Mouse (Mus musculus): Measurements from ENCODE around the gene Cfap65. TPM values are rescaled to one million over a fixed set of nuclear protein-coding genes. Genes with fewer than 3 reads are reported as not detected.
A peak's percentile ranks its signal among the peaks of the same experiment; 100 is the strongest.

Gene Cfap65
- polyA plus RNA-seq, 1 experiment from 2014 or later: 0.08 TPM

DNA sequence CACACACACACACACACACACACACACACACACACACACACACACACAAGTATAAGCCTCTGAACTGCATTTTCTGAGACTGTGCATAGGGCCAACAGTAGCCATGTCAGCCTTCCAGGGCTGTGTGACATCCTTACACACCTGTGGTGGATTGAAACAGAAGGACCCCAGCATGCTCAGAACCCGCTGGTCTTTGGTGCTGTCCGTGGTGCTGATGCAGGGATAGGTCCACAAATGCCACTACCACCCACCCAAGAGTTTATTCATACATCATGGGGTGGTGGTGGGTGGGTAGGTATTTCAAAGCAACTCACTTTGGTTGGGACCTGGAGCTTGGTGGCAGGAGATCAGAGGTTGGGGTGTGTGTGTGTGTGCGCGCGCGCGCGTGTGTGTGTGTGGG is 43.9 kb downstream of the Cfap65 start:
- ATAC-seq (ENCODE audit: low FRiP score, low read depth): no peak
- 4% methylated on average over 2 of the region's 8 CpGs for WGBS
- H3K36me3 ChIP-seq: no peaks in the 10 kb centered on the region
- no peak overlapping the region for H3K27ac ChIP-seq
- peaks cover 10% of the 10 kb centered on the region for H3K4me1 ChIP-seq
- H3K4me2 ChIP-seq (replicated peaks): no peak overlapping the region
- no peak overlapping the region for H3K4me3 ChIP-seq
- no peak overlapping the region for H3K9ac ChIP-seq
- no peaks in the 10 kb centered on the region for H3K9me3 ChIP-seq
- peaks cover 96% of the 10 kb centered on the region for H3K27me3 ChIP-seq (replicated peaks)

DNA sequence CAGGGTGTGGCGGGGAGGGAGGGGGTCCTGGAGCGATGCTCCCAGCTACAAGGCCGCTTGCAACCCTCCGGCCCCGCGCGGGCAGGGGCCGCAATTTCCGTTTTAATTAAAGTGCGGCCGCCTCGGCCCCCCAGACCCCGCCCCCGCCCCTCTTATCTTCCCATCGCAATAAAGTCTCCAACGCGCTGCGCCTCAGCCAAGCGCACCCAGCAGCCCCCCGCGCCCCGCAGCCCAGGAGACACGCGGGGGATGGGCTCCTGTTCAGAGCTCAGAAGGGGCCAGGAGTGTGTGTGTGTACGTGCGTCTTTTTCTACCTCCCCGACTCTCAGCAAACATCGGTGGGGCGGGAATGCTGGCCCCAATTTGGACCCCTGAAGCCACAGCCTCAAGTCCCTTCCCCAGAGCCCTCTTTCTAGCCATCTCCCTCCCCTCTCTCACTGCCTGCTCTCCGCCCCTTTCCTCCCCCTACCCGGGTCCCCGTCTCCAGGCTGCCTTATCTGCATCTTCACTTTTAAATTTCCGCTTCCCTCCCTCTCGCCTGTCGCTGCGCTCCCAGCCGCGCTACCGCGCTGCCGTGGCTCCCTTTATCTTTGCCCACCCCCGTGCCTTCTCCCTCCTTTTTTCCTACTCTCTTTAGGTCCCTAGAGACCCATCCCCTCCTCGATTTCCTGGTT is 49.9 kb downstream of the Cfap65 start, which contains the start of gene Fev:
Gene Fev (minus strand): TSS at position 51 of the 674 bp plus-strand sequence.
- Histone ChIP-seq H3K4me2 (replicated peaks) (peak within 1 kb of the TSS; percentile 46), H3K4me1 (peaks cover 24% of the 10 kb centered on the region), H3K27me3 (replicated peaks) (peaks cover 97% of the 10 kb centered on the region), H3K27ac (no peak within 1 kb of the TSS), H3K36me3 (no peaks in the 10 kb centered on the region), H3K4me3 (peak within 1 kb of the TSS; percentile 15; the same call in 1 of the 2 replicates), H3K9me3 (no peaks in the 10 kb centered on the region), H3K9ac (no peak within 1 kb of the TSS)
- WGBS: 1% methylated on average over 43 of the region's 43 CpGs
- ATAC-seq (ENCODE audit: low FRiP score, low read depth): no peak

DNA sequence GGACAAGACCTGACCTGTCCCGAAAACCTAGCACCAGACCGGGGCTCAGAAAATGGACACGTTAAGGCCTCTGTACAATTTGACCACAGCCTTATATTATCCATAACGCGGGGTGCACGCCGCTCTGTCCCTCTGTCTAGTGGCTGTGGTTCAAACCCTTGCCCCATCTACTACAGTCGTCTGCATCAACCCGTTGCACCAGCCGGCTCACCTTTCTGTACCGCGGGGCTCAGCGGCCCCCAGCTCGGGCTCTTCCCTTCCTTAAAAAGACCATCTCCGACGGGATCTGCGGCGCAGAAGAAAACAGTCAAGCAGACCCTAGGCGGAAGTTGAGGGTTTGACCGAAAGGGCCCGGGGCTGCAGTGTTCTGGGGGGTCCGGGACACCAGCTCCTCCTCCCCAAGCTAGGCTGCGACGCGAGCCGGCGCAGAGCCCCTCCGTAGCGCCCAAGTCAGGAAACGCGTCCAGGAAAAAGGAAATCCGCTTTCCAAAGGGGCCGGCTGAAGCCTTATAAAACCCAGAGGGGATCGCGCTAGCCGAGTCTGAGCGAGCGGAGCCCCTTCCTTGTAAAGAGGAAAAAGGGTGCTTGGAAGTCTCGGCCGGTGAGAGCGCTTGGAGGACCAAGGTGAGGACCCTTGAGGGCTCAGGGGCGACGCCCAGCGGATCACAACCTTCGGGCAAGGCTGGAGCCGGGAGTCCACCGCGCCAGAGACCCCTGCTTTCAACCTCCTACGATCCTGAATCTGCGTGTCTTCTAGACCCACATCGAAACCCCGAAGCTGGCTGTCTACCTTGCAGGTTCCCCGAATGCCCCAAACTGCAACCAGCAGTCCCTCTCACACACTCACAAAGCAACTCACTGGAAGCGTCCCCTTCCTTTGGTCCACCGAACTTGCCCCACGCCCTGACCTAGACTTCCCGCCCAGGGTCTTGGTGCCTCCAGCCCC is 50.9 kb downstream of the Cfap65 start:
- Histone ChIP-seq H3K27me3 (replicated peaks) (peaks cover 95% of the 10 kb centered on the region), H3K4me3 (peak overlapping the region; percentile 15; the same call in 1 of the 2 replicates), H3K36me3 (no peaks in the 10 kb centered on the region), H3K9me3 (no peaks in the 10 kb centered on the region), H3K9ac (no peak overlapping the region), H3K4me2 (replicated peaks) (peak overlapping the region; percentile 46), H3K4me1 (peaks cover 24% of the 10 kb centered on the region), H3K27ac (no peak overlapping the region)
- ATAC-seq (ENCODE audit: low FRiP score, low read depth): no peak
- WGBS: under 1% methylated on average over 57 of the region's 57 CpGs

DNA sequence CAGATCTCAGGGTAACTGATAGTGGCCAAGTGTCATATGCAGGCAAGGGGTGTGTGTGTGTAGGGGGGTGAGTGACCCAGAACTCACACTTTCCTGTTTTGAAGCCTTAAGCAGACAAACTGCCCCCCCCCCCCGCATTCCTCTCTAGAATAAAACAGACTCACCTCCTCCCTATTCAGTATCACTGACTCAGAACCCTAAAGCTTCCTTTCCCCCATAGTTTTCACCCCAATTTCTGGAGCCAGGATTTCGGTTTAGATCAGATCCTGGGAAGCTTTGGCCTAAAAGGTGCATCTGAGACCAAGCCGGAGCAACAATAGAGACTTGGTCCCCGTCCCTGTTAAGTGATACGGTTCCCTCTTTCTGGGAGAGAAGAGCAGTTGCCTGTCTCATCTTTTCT is 52.0 kb downstream of the Cfap65 start:
- no peaks in the 10 kb centered on the region for H3K9me3 ChIP-seq
- H3K27ac ChIP-seq: no peak overlapping the region
- H3K4me3 ChIP-seq: no peak overlapping the region
- peaks cover 24% of the 10 kb centered on the region for H3K4me1 ChIP-seq
- H3K36me3 ChIP-seq: no peaks in the 10 kb centered on the region
- H3K4me2 ChIP-seq (replicated peaks): no peak overlapping the region
- ATAC-seq (ENCODE audit: low FRiP score, low read depth): no peak
- WGBS: 1% methylated on average over 5 of the region's 5 CpGs
- H3K27me3 ChIP-seq (replicated peaks): peaks cover 97% of the 10 kb centered on the region
- no peak overlapping the region for H3K9ac ChIP-seq

DNA sequence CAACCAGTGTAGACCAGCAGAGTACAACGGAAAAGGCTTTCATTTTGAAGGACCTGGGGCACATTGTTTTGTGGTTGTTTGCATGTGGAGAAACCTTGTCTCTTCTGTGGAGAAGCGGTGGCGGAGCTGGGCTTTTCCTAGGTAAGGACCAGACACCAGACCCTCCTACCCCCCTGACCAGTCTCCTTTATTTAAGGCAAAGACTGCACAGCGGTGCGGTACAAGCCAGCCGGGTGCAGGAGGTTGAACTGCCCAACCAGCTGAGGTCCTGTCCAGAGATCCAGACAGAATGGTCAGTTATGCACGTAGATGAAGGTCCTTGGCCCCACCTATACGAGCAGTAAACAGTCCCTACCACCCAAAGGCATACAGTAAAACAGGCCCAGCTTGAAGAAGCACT is 52.6 kb downstream of the Cfap65 start:
- no peaks in the 10 kb centered on the region for H3K9me3 ChIP-seq
- no peaks in the 10 kb centered on the region for H3K36me3 ChIP-seq
- WGBS: 1% methylated on average over 8 of the region's 8 CpGs
- H3K9ac ChIP-seq: no peak overlapping the region
- H3K4me1 ChIP-seq: peaks cover 24% of the 10 kb centered on the region
- H3K4me3 ChIP-seq: no peak overlapping the region; the same call in 1 of the 2 replicates
- H3K27me3 ChIP-seq (replicated peaks): peaks cover 93% of the 10 kb centered on the region
- peak overlapping the region; percentile 66; the same call in 1 of the 2 replicates for H3K4me2 ChIP-seq (replicated peaks)
- ATAC-seq (ENCODE audit: low FRiP score, low read depth): no peak
- no peak overlapping the region for H3K27ac ChIP-seq

DNA sequence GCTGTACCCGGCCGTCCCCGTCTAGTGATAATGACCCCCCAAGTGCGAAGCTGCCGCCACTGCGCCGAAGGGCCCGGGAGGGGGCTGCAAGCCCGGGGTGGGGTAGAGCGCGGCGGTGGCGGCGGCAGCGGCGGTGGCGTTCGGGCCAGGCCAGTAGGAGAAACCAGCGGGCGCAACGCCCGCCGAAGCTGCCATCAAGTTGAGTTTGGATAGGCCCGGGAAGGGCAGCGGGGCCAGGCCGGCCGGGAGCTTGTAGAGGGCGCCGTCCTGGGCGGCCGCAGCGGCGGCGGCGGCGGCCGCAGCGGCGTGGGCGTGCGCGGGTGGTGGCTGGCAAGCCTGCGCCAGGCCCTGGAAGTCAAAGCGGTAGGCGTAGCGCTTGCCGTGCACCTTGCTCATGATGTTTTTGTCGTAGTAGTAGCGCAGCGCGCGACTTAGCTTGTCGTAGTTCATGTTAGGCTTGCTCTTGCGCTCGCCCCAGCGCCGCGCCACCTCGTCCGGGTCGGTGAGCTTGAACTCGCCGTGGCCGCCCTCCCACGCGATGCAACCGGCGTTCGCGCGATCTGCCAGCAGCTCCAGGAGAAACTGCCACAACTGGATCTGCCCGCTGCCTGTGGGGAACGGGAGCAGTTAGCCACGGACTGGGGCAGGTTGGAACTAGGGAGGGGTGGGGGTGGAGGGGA is 53.2 kb downstream of the Cfap65 start:
- no peak for ATAC-seq (ENCODE audit: low FRiP score, low read depth)
- peak overlapping the region; percentile 38; the same call in 1 of the 2 replicates for H3K9ac ChIP-seq
- peak overlapping the region; percentile 31 for H3K4me3 ChIP-seq
- H3K9me3 ChIP-seq: no peaks in the 10 kb centered on the region
- peak overlapping the region; percentile 66 for H3K4me2 ChIP-seq (replicated peaks)
- H3K4me1 ChIP-seq: peaks cover 24% of the 10 kb centered on the region
- no peak overlapping the region for H3K27ac ChIP-seq
- WGBS: 1% methylated on average over 74 of the region's 74 CpGs
- no peaks in the 10 kb centered on the region for H3K36me3 ChIP-seq
- H3K27me3 ChIP-seq (replicated peaks): peaks cover 87% of the 10 kb centered on the region

DNA sequence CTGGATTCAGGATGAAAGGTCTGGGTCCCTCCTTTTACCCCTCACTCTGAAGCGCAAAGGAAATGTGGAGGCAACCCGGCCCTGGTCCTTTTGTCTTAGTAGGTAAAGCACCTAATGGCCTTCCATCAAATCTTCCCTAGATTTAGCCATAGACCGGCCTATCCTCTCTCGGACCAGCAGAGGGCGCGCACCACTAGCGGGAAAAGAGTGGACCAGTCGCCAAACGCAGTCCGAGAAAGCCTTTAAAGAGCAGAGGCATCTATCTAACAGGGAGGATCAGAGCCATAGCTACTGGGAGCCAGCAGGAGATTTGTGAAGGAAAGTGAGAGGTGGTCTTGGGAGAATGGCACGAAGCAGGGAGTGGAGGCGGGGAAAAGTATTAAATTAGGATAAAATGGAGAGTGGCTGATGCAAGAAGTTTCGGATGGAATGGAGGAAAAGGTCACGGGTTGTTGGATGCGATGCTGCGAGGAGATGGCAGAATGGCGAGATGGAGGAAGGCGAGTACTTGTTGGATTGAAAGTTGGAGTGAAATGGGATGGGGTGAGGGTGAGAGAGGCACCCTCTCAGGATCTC is 54.5 kb downstream of the Cfap65 start:
- Histone ChIP-seq H3K36me3 (no peaks in the 10 kb centered on the region), H3K4me1 (peaks cover 24% of the 10 kb centered on the region), H3K4me2 (replicated peaks) (no peak overlapping the region), H3K27ac (no peak overlapping the region), H3K27me3 (replicated peaks) (peaks cover 74% of the 10 kb centered on the region), H3K9me3 (no peaks in the 10 kb centered on the region), H3K4me3 (no peak overlapping the region), H3K9ac (no peak overlapping the region)
- no peak for ATAC-seq (ENCODE audit: low FRiP score, low read depth)
- 3% methylated on average over 18 of the region's 18 CpGs for WGBS

DNA sequence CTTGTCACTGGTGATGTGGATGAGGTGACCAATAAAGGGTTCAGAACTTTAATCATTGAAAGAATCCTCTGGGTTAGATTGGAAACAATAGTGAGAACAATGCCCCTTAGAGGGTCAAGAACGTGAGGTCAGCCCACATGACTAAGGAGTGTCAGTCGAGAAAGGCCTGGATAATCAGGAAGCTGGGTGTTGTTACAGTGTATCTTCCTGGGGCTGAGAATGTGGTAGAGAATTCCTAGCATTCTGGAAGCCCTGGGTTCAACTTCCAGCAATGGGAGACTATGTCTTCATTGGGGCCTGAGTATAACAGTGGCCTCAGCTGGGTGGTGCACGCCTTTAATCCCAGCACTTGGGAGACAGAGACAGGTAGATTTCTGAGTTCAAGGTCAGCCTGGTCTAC is 58.2 kb downstream of the Cfap65 start:
- Histone ChIP-seq H3K27ac (no peak overlapping the region), H3K9me3 (no peaks in the 10 kb centered on the region), H3K4me1 (peaks cover 4% of the 10 kb centered on the region), H3K4me3 (no peak overlapping the region), H3K27me3 (replicated peaks) (peaks cover 37% of the 10 kb centered on the region), H3K4me2 (replicated peaks) (no peak overlapping the region), H3K9ac (no peak overlapping the region), H3K36me3 (no peaks in the 10 kb centered on the region)
- no peak for ATAC-seq (ENCODE audit: low FRiP score, low read depth)
- WGBS: 70% methylated on average over 3 of the region's 3 CpGs

DNA sequence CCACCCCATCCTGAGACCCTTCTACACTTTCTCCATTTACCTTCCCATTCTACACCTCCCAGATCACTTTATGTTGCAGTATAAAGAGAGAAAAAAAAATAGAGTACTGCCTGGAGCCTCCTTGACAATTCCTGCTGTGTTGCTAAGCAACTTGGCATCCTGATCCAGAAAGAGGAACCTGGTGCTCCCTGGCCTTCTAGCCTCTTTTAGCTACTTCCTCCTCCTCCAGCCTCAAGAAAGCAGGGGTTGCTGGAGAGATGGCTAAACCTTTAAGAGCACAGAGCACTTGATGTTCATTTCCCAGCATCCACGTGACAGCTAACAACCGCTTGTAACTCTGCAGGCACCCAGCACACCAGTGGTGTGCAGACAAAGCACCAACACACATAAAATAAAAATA is 63.2 kb downstream of the Cfap65 start:
- H3K4me3 ChIP-seq: no peak overlapping the region
- no peak overlapping the region for H3K4me2 ChIP-seq (replicated peaks)
- H3K4me1 ChIP-seq: no peaks in the 10 kb centered on the region
- no peak overlapping the region for H3K27ac ChIP-seq
- WGBS: 65% methylated on average over 2 of the region's 2 CpGs
- 0 out of 2 replicates have a peak, but pooled peaks cover 4% of the 10 kb centered on the region for H3K27me3 ChIP-seq (replicated peaks)
- no peak for ATAC-seq (ENCODE audit: low FRiP score, low read depth)
- H3K9me3 ChIP-seq: no peaks in the 10 kb centered on the region
- H3K36me3 ChIP-seq: no peaks in the 10 kb centered on the region
- H3K9ac ChIP-seq: no peak overlapping the region

DNA sequence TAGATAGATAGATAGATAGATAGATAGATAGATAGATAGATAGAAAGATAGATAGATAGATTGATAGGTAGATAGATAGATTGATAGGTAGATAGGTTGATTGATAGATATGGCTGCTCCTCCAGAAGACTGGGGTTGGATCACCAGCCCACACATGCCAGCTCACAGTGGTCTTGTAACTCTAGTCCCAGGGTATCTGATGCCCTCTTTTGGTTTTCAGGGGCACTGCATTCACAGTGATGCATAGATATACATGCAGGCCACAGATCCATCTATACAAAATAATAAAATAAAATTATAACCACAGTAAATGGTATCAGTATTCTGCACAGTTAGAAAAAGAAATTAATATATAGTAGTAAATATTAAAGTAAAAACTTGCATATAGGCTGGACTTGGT is 73.6 kb downstream of the Cfap65 start:
- H3K36me3 ChIP-seq: no peaks in the 10 kb centered on the region
- H3K27ac ChIP-seq: no peak overlapping the region
- peaks cover 10% of the 10 kb centered on the region for H3K27me3 ChIP-seq (replicated peaks)
- no peak overlapping the region for H3K4me3 ChIP-seq
- no peak overlapping the region for H3K9ac ChIP-seq
- H3K4me1 ChIP-seq: peaks cover 29% of the 10 kb centered on the region
- H3K9me3 ChIP-seq: no peaks in the 10 kb centered on the region
- no peak overlapping the region for H3K4me2 ChIP-seq (replicated peaks)
- ATAC-seq (ENCODE audit: low FRiP score, low read depth): no peak

DNA sequence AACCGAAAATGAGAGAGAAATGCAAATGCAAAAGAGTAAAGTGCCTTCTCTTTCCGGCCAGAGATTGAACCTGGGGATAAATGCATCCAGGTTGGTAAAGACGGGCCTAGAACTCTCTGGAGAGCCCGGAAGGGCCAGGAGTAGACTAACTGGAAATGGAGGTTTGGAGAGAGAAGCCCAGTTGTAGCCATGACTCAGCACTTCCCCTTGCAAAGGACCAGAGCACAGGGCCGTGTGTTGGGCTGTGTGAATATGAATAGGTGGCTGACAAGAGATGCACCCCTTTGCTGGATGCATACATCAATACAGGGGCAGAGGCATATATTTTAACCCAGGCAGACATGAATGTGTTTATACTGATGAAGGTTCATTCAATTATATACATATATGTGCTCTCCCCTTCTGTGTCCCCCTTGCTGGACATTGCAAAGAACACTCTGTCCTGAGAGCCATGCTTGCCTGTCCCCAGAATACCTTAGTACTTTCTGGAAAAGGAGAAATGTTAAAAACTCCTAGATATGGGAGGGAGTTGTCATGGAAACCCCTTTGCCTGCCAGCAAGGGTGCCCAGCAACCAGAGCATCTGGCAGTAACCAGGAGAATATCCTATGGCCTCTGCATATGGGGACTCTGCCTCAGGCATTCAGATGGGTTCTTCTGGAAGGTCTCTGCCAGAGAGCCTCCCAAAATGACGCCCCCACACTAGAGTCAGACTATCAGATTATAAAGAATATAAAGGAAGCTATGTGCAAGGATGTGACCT is 76.0 kb downstream of the Cfap65 start:
- ATAC-seq (ENCODE audit: low FRiP score, low read depth): no peak
- 40% methylated on average over 6 of the region's 6 CpGs for WGBS
- Histone ChIP-seq H3K4me1 (peaks cover 45% of the 10 kb centered on the region), H3K9me3 (no peaks in the 10 kb centered on the region), H3K9ac (no peak overlapping the region), H3K36me3 (no peaks in the 10 kb centered on the region), H3K4me3 (no peak overlapping the region), H3K27me3 (replicated peaks) (peaks cover 27% of the 10 kb centered on the region), H3K4me2 (replicated peaks) (peak overlapping the region; percentile 92), H3K27ac (no peak overlapping the region)
